Mouse (Mus musculus) c-Kit-positive CD71-positive TER-119-negative erythroid progenitor cells, embryonic 14.5 days (primary cell): Measurements from ENCODE around the gene Tcerg1l.

ENCODE experiments used
- DNase-seq: peaks from one replicate; pipeline ENCODE4 v3.0.0-alpha.2; 2013; ENCODE audit warnings: low read depth

Tcerg1l gene

DNA sequence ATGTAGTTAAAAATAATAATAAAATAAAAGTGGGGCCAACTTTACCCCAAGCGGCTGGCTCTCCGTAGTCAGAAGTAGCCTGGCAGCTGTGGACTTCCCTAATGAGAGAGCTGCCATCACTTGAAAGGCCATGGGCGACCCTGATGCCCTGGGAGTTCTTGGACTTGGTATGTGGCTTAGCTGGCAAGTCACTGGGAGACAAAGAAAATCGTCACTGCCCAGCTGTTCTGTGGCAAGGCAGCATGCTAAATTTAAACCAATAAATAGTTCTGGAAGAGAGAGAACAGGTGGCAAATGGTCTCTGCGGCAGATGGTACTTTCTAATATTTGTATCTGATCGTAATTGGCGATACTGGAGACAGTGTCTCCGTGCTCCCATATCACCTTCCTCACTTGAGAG is 40.1 kb downstream of the Tcerg1l start:
- no peak for DNase-seq

GRCm38 (mm10) chr7:138356655-138357449 is 40.7 kb downstream of the Tcerg1l start:
- DNase-seq = no peak

DNA sequence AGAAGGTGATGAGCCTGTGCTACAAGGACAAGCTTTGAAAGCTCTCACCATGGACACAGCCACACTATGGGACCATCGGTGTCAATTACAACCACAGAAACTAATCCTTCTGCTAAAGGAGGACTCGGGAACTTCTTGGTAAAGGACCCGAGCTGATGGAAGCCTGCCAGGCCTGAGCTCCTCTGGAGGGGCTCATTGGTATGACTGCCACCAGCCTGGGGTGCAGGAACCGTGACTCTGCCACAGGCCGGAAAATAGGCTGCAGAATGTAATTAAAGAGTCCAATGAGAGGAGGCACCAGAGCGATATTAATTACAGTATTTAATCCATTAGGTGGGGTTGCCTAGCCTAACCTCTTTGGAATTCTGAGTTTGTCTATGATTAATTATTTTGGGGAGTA is 52.1 kb downstream of the Tcerg1l start:
- DNase-seq = no peak

DNA sequence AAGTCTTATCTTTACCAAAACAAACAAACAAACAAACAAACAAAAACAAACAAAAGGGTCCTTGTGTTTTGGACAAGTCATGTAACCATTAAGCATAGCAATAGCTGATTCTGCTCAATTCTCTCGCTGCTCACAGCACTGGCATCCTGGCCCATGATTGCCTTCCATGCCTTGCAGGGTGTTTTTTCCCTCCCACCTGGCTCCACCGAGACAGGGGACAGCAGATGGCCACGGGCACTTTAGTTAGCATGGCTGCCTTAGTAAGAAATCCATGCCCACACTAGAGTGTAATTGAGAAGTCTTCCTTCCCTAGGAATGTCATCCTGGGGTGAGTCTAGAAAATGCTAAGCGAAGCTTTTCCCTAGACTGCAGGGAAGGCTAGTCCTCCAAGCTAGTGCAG is 59.1 kb downstream of the Tcerg1l start:
- no peak for DNase-seq

- no peak for DNase-seq
These were observed 59.6 kb downstream of the Tcerg1l start for GRCm38 (mm10) chr7:138337946-138338345.

DNA sequence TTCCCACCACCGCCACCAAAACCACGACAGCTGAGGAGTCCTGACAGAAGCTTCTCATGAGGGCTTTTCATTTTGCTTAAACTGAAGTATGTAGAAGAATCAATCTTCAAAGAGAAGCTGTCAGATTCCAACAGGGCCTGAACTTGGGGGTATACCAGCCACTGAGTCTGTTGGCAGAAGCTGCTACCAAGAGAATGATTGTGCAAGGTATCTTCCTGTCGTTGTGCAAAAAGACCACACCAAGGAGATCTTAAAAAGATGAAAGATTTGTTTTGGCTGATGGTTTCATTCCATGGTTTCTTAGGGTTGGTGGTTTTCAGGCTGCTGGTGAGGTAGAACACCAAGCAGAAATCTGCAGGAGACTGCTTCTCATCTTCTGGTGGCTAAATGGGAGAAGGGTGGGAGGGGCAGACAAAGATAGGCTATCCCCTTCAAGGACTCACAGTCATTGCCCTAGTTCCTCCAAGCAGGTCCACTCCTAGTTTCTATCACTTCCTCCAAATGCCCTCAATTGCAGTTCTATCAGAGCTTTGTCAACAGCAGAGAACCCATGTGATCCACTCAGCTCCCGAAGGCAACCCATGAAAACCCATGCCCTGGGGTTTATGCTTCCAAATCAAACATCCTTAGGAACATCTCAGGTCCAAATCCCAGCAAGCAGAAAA is 64.9 kb downstream of the Tcerg1l start:
- no peak for DNase-seq

GRCm38 (mm10) chr7:138331266-138331665 is 66.3 kb downstream of the Tcerg1l start:
- DNase-seq = no peak

GRCm38 (mm10) chr7:138328637-138329036 is 68.9 kb downstream of the Tcerg1l start:
- no peak for DNase-seq

DNA sequence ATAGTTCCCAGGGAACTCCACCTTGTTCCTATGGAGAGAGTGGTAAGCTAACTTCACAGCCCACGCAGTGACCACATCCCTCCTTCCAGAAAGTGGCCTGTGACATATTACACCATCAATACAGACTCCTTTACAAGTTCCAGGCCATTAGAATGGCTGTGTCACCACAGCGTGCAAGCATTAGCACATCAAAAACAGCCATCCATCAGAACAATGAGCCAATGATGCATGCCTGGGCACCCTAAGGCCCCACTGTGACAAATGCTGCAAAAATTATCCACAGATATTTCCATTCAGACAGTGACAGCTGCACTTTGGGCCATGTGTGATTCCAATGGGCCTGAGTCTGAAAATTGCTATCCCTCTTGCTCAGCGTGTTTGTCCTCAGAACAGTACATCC is 70.8 kb downstream of the Tcerg1l start:
- DNase-seq = no peak

GRCm38 (mm10) chr7:138313733-138314132 is 83.8 kb downstream of the Tcerg1l start:
- DNase-seq = no peak

DNA sequence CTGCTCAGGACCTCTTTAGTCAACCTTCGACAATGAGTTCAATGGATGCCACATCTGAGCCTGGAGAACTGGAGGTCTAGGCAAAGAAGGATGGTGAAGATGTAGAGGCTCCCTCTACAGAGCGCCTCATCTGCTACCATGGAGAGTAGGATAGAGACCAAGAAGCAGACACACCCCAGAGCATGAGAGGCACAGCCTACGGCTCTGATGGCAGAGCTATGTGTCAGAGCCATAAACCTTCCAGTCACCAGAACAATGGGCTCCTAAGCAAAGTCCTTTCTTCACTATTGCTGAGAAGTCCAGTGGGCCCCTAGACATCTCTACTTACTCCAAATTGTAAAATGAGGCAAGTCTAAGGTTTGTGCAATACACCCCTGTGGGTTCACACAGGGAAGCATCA is 91.4 kb downstream of the Tcerg1l start:
- no peak for DNase-seq

- DNase-seq = no peak
These were observed 112.7 kb downstream of the Tcerg1l start for GRCm38 (mm10) chr7:138284790-138285189.

DNA sequence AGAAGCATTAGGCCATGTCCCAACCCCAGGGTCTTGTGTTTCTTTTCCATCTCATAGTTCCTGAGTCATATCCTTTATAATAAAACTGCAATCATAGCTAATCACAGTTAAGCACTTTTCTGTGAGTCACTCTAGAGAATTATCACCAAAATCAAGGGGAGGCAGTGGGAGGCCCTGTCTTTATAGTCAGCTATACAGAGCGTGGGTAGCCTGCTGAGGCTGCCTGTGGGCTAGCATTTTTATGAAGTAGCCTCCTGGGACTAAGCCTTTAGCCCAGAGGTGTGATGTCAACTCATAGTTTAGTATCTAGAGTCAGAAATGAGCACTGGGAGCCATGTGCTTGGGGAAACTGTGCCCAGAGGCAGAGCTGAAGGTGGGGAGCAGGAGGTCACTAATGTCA is 122.3 kb downstream of the Tcerg1l start:
- no peak for DNase-seq

- no peak for DNase-seq
These were observed 126.2 kb downstream of the Tcerg1l start for GRCm38 (mm10) chr7:138271328-138271727.

DNA sequence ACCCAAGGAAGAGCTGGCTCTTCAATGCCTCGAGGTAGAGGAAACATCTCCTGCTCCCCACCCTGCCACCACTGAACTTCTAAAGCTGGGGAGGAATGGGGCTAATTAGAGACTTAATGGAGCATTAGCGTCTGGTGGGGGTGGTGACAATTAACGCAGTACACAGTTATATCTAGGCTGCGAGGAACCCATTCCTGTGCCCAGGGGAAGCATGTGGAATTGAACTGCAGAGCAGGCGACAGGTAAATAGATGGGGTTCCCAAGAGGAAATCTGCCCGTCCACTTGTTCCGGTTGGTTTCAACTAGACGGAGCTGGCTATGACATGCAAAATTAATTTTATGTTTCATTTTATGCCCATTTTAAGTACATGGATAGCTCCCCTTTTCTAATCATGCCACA is 128.1 kb downstream of the Tcerg1l start:
- DNase-seq = no peak

DNA sequence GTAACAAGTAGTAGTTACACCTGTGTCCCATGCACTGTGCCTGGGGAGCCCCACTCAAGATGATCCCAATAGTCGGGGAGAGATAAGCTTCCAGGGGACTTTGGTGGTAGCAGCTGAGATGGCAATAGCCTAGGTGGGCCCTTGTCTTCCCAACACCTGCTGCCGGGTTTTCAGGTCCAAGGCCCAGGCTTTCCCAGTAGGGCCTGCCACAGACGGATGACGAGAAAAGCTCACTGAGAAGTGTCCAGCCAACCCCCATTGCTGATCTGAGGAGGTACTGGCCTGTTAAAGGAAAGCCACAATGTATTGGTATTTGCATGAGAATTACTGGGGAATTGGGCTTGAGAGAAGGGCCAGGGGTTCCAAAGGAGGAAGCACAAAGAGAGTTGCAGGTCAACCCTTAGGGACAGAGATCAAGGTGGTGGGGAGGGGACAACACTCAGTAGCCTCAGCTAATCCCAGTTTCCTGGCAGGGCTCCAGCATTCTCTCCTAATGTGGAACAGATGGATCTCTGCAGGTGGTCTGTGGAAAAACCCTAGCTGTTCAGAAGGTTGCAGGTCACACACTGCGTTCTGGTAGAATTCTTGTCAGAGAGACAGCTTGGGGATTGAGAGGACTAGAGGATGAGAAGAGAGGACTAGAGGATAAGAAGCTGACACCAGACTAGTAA is 129.4 kb downstream of the Tcerg1l start:
- DNase-seq = no peak

GRCm38 (mm10) chr7:138248612-138249011 is 148.9 kb downstream of the Tcerg1l start:
- no peak for DNase-seq

GRCm38 (mm10) chr7:138248176-138248575 is 149.4 kb downstream of the Tcerg1l start:
- no peak for DNase-seq

DNA sequence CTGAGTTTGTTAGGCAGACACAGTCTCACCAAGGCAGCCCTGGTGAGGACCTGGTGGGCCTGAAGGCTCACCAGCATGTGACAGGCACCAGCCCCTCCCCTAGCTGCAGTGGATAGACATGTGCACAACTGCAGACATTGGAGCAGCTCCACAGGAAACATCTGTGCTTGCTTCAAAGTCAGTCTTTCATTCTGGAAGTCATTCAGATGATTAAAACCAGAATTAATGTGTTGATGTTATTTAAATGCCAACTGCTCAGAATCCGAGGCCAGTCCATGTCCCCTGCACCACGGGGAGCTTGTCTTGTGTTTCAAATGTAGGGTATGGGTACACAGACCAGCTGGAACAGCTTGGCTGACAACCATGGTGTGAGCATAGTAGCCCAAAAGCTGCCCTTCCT is 150.8 kb downstream of the Tcerg1l start:
- no peak for DNase-seq

GRCm38 (mm10) chr7:138242229-138242628 is 155.3 kb downstream of the Tcerg1l start:
- DNase-seq = no peak

GRCm38 (mm10) chr7:138237708-138238225 is 159.8 kb downstream of the Tcerg1l start:
- no peak for DNase-seq

DNA sequence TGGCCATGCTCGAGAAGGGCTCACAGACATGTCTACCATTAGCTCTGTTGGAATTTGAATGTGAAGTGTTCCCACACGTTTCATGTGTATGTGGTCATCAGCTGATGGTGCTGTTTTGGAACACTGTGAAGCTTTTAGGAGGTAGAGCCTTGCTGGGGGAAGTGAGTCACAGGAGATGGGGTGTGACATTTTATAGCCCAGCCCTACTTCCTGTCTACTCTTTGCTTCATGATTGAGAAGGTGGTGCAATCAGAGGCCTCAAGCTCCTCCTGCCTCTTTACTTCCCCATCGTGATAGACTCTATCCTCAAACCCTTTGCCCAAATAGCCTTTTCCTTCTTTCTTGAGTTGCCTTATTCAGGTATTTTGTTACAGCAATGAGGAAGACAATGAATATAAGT is 173.3 kb downstream of the Tcerg1l start:
- DNase-seq = no peak

DNA sequence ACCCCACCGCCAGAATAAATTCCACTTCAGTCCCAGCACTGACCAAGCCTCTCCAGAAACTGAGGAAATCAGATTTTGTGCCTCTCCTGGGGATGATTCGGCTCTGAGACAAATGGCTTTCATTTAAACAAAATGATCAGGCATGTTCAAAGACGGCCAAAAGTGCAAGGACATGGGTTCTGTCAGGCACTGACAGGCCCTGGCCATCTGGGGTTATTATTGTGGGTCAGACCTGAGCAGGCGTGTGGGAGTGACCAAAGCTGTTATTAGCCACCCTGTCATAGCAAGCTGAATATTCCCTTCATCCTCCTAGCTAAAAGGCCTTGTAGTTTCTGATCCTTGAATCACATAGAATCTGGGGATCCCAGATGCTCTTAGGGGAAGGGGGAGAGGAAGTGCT is 174.6 kb downstream of the Tcerg1l start:
- DNase-seq = no peak
